Mouse (Mus musculus): ENCODE measurements around the gene Myrip. TPM values are rescaled to one million over a fixed set of nuclear protein-coding genes. Genes with fewer than 3 reads are reported as not detected.

Myrip gene
- polyA plus RNA-seq, 1 experiment, result not detected

GRCm38 (mm10) chr9:120504423-120504822, 203.1 kb downstream of the Myrip start:
- Histone ChIP-seq H3K4me3 (ENCODE audit: insufficient read depth, poor library complexity, severe bottlenecking) (no peak overlapping the region), H3K79me2 (ENCODE audit: control insufficient read depth, insufficient read depth) (no peaks in the 10 kb centered on the region)

GRCm38 (mm10) chr9:120511781-120512180, 210.5 kb downstream of the Myrip start:
- Histone ChIP-seq H3K79me3 (ENCODE audit: low read depth) (no peaks in the 10 kb centered on the region), H3K36me3 (ENCODE audit: control insufficient read depth, insufficient read depth) (no peaks in the 10 kb centered on the region), H3ac (ENCODE audit: control insufficient read depth, insufficient read length, low read depth) (no peak overlapping the region), H3K27me3 (ENCODE audit: control insufficient read depth, insufficient read depth, insufficient read length) (peaks cover 3% of the 10 kb centered on the region), H3K79me2 (ENCODE audit: control insufficient read depth, insufficient read depth) (no peaks in the 10 kb centered on the region), H3K4me3 (ENCODE audit: insufficient read depth, poor library complexity, severe bottlenecking) (no peak overlapping the region)
- TF ChIP-seq MYOD1 (IDR thresholded peaks at IDR 0.05; ENCODE audit: control insufficient read depth, insufficient read length, low read depth) (no peak), MYOG (IDR thresholded peaks at IDR 0.05; ENCODE audit: control insufficient read depth, extremely low read depth, insufficient read length) (no peak), CEBPB (IDR thresholded peaks at IDR 0.05; ENCODE audit: low read depth) (no peak), CTCF (IDR thresholded peaks at IDR 0.05; ENCODE audit: control insufficient read depth, insufficient read depth, insufficient read length) (no peak), FOSL1 (IDR thresholded peaks at IDR 0.05; ENCODE audit: insufficient read depth, low read length, poor library complexity, severe bottlenecking) (no peak), MAX (IDR thresholded peaks at IDR 0.05) (no peak), USF1 (IDR thresholded peaks at IDR 0.05; ENCODE audit: low read depth) (no peak)

More at GRCm38 (mm10) chr9:120504423-120504822, 203.1 kb downstream of the Myrip start:
- no peak overlapping the region for H3ac ChIP-seq (ENCODE audit: control insufficient read depth, insufficient read length, low read depth)
- H3K79me3 ChIP-seq (ENCODE audit: low read depth), result no peaks in the 10 kb centered on the region
- H3K27me3 ChIP-seq (ENCODE audit: control insufficient read depth, insufficient read depth, insufficient read length), result peaks cover 7% of the 10 kb centered on the region
- TF ChIP-seq USF1 (IDR thresholded peaks at IDR 0.05; ENCODE audit: low read depth), result no peak
- no peak for TF ChIP-seq CEBPB (IDR thresholded peaks at IDR 0.05; ENCODE audit: low read depth)
- TF ChIP-seq MAX (IDR thresholded peaks at IDR 0.05), result no peak
- no peak for TF ChIP-seq CTCF (IDR thresholded peaks at IDR 0.05; ENCODE audit: control insufficient read depth, insufficient read depth, insufficient read length)
- TF ChIP-seq FOSL1 (IDR thresholded peaks at IDR 0.05; ENCODE audit: insufficient read depth, low read length, poor library complexity, severe bottlenecking), result no peak
- no peak for TF ChIP-seq MYOG (IDR thresholded peaks at IDR 0.05; ENCODE audit: control insufficient read depth, extremely low read depth, insufficient read length)
- no peak for TF ChIP-seq MYOD1 (IDR thresholded peaks at IDR 0.05; ENCODE audit: control insufficient read depth, insufficient read length, low read depth)
- H3K36me3 ChIP-seq (ENCODE audit: control insufficient read depth, insufficient read depth), result no peaks in the 10 kb centered on the region

GRCm38 (mm10) chr9:120516720-120517119, 215.4 kb downstream of the Myrip start:
- H3K4me3 ChIP-seq (ENCODE audit: insufficient read depth, poor library complexity, severe bottlenecking), result no peak overlapping the region
- H3K79me2 ChIP-seq (ENCODE audit: control insufficient read depth, insufficient read depth), result no peaks in the 10 kb centered on the region
- H3K36me3 ChIP-seq (ENCODE audit: control insufficient read depth, insufficient read depth), result no peaks in the 10 kb centered on the region
- no peaks in the 10 kb centered on the region for H3K27me3 ChIP-seq (ENCODE audit: control insufficient read depth, insufficient read depth, insufficient read length)
- TF ChIP-seq MYOD1 (IDR thresholded peaks at IDR 0.05; ENCODE audit: control insufficient read depth, insufficient read length, low read depth), result no peak
- TF ChIP-seq FOSL1 (IDR thresholded peaks at IDR 0.05; ENCODE audit: insufficient read depth, low read length, poor library complexity, severe bottlenecking), result no peak
- no peak overlapping the region for H3ac ChIP-seq (ENCODE audit: control insufficient read depth, insufficient read length, low read depth)
- H3K79me3 ChIP-seq (ENCODE audit: low read depth), result no peaks in the 10 kb centered on the region

GRCm38 (mm10) chr9:120518946-120519345, 217.6 kb downstream of the Myrip start:
- Histone ChIP-seq H3K79me3 (ENCODE audit: low read depth) (no peaks in the 10 kb centered on the region), H3K36me3 (ENCODE audit: control insufficient read depth, insufficient read depth) (no peaks in the 10 kb centered on the region), H3K27me3 (ENCODE audit: control insufficient read depth, insufficient read depth, insufficient read length) (no peaks in the 10 kb centered on the region), H3ac (ENCODE audit: control insufficient read depth, insufficient read length, low read depth) (no peak overlapping the region), H3K4me3 (ENCODE audit: insufficient read depth, poor library complexity, severe bottlenecking) (no peak overlapping the region), H3K79me2 (ENCODE audit: control insufficient read depth, insufficient read depth) (no peaks in the 10 kb centered on the region)
- TF ChIP-seq CEBPB (IDR thresholded peaks at IDR 0.05; ENCODE audit: low read depth) (no peak), FOSL1 (IDR thresholded peaks at IDR 0.05; ENCODE audit: insufficient read depth, low read length, poor library complexity, severe bottlenecking) (no peak), MYOG (IDR thresholded peaks at IDR 0.05; ENCODE audit: control insufficient read depth, extremely low read depth, insufficient read length) (no peak), MAX (IDR thresholded peaks at IDR 0.05) (no peak), USF1 (IDR thresholded peaks at IDR 0.05; ENCODE audit: low read depth) (no peak), CTCF (IDR thresholded peaks at IDR 0.05; ENCODE audit: control insufficient read depth, insufficient read depth, insufficient read length) (no peak), MYOD1 (IDR thresholded peaks at IDR 0.05; ENCODE audit: control insufficient read depth, insufficient read length, low read depth) (no peak)

GRCm38 (mm10) chr9:120519469-120520125, 218.3 kb downstream of the Myrip start:
- TF ChIP-seq CTCF (IDR thresholded peaks at IDR 0.05; ENCODE audit: control insufficient read depth, insufficient read depth, insufficient read length), result no peak
- TF ChIP-seq CEBPB (IDR thresholded peaks at IDR 0.05; ENCODE audit: low read depth), result no peak
- no peak for TF ChIP-seq FOSL1 (IDR thresholded peaks at IDR 0.05; ENCODE audit: insufficient read depth, low read length, poor library complexity, severe bottlenecking)
- no peak for TF ChIP-seq MYOG (IDR thresholded peaks at IDR 0.05; ENCODE audit: control insufficient read depth, extremely low read depth, insufficient read length)
- no peak for TF ChIP-seq MAX (IDR thresholded peaks at IDR 0.05)
- no peak for TF ChIP-seq MYOD1 (IDR thresholded peaks at IDR 0.05; ENCODE audit: control insufficient read depth, insufficient read length, low read depth)
- no peak for TF ChIP-seq USF1 (IDR thresholded peaks at IDR 0.05; ENCODE audit: low read depth)
- H3K79me3 ChIP-seq (ENCODE audit: low read depth), result no peaks in the 10 kb centered on the region

GRCm38 (mm10) chr9:120521161-120521560, 219.8 kb downstream of the Myrip start:
- Histone ChIP-seq H3K79me2 (ENCODE audit: control insufficient read depth, insufficient read depth) (no peaks in the 10 kb centered on the region), H3ac (ENCODE audit: control insufficient read depth, insufficient read length, low read depth) (no peak overlapping the region), H3K36me3 (ENCODE audit: control insufficient read depth, insufficient read depth) (no peaks in the 10 kb centered on the region), H3K4me3 (ENCODE audit: insufficient read depth, poor library complexity, severe bottlenecking) (no peak overlapping the region), H3K79me3 (ENCODE audit: low read depth) (no peaks in the 10 kb centered on the region), H3K27me3 (ENCODE audit: control insufficient read depth, insufficient read depth, insufficient read length) (no peaks in the 10 kb centered on the region)
- TF ChIP-seq MAX (IDR thresholded peaks at IDR 0.05) (no peak), MYOG (IDR thresholded peaks at IDR 0.05; ENCODE audit: control insufficient read depth, extremely low read depth, insufficient read length) (no peak), CEBPB (IDR thresholded peaks at IDR 0.05; ENCODE audit: low read depth) (no peak), USF1 (IDR thresholded peaks at IDR 0.05; ENCODE audit: low read depth) (no peak), CTCF (IDR thresholded peaks at IDR 0.05; ENCODE audit: control insufficient read depth, insufficient read depth, insufficient read length) (no peak), FOSL1 (IDR thresholded peaks at IDR 0.05; ENCODE audit: insufficient read depth, low read length, poor library complexity, severe bottlenecking) (no peak), MYOD1 (IDR thresholded peaks at IDR 0.05; ENCODE audit: control insufficient read depth, insufficient read length, low read depth) (no peak)

More at GRCm38 (mm10) chr9:120519469-120520125, 218.3 kb downstream of the Myrip start:
- H3K79me2 ChIP-seq (ENCODE audit: control insufficient read depth, insufficient read depth), result no peaks in the 10 kb centered on the region
- no peak overlapping the region for H3K4me3 ChIP-seq (ENCODE audit: insufficient read depth, poor library complexity, severe bottlenecking)
- H3ac ChIP-seq (ENCODE audit: control insufficient read depth, insufficient read length, low read depth), result no peak overlapping the region
- no peaks in the 10 kb centered on the region for H3K27me3 ChIP-seq (ENCODE audit: control insufficient read depth, insufficient read depth, insufficient read length)
- H3K36me3 ChIP-seq (ENCODE audit: control insufficient read depth, insufficient read depth), result no peaks in the 10 kb centered on the region
